Mouse (Mus musculus): ENCODE data around the gene Cst6. TPM values are rescaled to one million over a fixed set of nuclear protein-coding genes. Genes with fewer than 3 reads are reported as not detected.
"Not testable (repeated sequence)": the region's sequence is repeated elsewhere in the genome, so short reads cannot be mapped to it uniquely, and the experiment has no call there.

The Cst6 gene
- total RNA-seq (2021): 10 to 100 TPM in 1 of 2 experiments, 1 to 10 TPM in 1; 6.9 to 10.4 TPM

DNA sequence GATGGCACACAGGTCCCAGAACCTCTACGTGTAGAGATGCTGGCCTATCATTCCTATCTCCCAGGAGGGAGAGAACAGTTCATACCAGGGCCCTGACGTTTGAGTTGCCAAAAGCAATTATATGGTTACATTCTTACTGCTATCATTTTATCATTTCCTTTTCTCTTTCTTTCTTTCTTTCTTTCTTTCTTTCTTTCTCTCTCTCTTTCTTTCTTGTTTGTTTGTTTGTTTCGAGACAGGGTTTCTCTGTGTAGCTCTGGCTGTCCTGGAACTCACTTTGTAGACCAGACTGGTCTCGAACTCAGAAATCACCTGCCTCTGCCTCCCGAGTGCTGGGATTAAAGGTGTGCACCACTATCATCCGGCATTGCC lies at the start of gene Cst6:
Gene Cst6 (minus strand): TSS at position 73 of the 372 bp plus-strand sequence.
- DNase-seq: not testable (repeated sequence)
- intact Hi-C loops (cut with DNase I): loop anchor here (5.0 kb wide), 1 partner anchor 42 kb away; no protein-coding TSS in a partner anchor

DNA sequence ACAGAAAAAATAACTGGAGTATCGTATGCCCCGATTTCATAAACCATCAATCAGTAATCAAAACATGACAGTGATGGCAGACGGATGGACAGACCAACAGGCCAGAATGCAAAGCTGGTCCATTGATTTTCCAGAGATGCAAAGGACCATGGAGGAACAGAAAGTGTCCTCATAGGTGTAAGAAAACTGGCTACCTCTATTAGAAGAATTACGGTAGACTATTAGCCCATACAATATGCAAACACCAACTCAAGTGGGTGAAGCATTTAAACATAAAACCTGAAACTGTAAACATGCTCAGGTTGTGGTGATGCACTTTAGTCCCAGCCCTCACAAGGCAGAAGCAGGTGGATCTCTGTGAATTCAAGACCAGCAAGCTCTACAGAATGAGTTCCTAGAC lies 46.0 kb upstream of the Cst6 start:
- intact Hi-C loops (cut with DNase I): no loop called here
- no peak for DNase-seq

DNA sequence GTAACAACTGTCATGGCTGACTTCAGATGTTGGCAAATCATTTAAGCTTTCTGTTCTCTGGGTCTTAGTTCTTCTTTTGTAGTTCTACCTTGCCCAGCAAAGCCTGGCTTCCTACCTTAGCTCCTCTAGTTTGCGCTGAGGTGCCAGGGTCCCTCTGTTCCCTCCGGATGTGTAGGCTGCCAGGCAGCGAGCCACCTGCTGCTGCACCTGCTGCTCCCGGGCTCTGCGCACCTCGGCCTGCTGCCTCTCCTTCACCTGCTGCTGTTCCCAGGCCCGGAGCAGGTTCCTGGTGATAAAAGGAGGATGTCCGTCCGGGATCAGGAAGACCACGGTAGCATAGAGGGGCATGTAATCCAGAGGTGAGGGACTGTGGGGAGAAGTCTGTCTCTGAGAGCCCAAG lies 44.8 kb upstream of the Cst6 start:
- DNase-seq: no peak
- intact Hi-C loops (cut with DNase I): no loop called here

DNA sequence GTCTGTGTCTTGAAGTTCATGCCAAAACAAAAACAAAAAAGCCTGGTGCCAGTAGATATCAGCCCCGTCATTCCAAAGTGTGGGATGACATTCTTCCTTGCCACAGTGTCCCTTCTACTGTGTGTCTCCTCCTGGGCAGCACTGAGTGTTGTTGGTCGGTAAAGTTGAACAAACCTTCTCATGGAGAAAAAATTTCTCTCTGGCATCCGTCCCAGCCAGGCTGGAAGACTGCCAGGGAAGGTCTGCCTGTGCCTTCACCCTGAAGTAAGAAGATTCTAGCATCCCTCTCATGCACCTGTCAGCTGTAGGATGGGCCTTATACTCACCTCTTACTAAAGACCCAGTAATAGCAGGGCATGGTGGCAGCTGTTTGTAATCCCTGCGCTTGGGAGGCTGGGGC lies 43.5 kb upstream of the Cst6 start:
- peak; percentile 69 for DNase-seq
- intact Hi-C loops (cut with DNase I): no loop called here

DNA sequence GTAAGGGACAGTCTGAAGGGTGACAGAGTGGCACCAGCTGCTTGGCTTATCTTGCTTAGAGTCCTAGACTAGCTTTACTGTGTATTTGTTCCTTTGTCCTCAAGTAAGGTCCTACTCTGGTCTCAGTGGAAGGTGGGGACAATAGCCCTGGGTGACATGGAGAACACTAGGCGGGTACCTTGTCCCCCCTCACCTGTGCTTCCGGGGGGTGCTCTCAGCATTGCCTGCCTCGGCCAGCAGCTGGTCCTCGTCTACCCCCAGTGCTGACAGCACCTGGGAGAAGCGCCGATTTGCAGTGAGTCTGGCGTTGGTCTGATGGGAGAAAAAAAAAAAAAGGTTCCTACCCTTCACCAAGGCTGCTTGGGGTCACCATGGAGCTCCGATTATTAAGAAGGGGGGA lies 41.0 kb upstream of the Cst6 start:
- intact Hi-C loops (cut with DNase I): no loop called here
- DNase-seq: no peak

DNA sequence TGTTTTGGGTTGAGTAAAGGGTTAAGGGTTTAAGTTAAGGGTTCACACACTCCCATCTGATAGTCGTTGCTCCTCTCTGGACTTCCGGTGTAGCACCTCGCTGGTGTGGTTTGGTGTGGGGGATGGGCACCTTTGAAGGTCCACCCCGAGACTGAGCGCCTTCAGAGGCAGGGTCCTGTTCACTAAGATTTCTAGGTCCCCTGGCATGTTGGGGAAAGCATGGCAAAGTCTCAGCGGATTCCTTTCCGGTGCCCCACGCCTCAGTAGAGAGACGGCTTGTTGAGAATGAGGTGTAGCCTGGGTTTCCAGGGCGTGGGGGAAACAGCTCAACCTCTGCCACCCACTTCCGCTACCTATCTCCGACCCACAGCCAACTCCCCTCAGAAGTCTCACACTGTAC lies 40.3 kb upstream of the Cst6 start:
- no peak for DNase-seq
- intact Hi-C loops (cut with DNase I): no loop called here

DNA sequence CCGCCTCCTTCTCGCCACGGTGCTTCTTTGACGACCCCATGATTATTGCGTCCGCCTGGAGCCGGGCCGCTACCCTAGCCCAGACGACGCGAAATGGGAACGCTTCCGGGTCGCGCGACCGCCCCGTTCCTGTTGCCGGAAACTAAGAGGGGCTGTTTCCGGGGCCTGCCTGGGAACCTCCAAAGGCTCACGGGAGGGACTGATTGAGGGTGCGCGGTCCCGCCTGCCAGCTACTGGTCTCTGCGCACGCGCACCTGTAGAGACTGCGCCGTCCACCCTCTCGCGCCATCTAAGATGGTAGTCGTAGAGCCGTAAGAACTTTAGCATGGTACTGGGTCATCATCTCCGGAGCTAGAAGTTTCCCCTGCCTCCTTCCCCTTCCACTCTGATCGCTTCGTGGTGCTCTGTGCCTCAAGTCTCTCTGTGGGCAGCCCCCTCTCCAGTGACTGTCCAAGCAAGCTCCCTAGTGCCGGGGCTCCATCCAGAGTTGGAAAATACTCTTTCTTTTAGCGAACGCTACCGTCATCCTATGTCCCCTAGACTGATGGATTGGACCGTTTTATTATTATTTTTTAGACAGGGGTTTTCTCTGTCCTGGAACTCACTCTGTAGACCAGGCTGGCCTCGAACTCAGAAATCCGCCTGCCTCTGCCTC lies 39.3 kb upstream of the Cst6 start, which contains the start of gene Sart1:
Gene Sart1 (minus strand): TSS at position 116 of the 655 bp plus-strand sequence.
- intact Hi-C loops (cut with DNase I): no loop called here
- peak; percentile 97 for DNase-seq

DNA sequence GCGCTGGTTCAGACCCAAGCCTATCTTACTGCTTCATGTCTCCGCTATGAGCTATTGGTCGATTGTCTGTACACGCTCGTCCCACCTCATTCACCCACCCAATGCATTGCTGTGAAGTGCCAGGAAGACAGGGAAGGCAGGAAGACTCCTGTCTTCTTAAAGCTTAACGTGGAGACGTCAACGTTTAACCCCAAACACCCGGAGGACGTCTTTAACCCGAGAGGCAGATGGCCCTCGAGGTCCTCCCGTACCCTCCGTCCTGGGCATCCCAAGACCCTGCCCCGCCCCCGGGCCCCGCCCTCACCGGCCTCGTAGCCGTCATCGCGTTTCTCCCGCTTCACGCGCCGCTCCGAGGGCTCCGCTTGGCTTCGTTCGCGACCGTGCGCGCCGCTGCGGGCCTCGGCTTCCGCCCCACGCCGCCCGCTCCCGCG lies 38.7 kb upstream of the Cst6 start:
- intact Hi-C loops (cut with DNase I): no loop called here
- DNase-seq: peak; percentile 42

DNA sequence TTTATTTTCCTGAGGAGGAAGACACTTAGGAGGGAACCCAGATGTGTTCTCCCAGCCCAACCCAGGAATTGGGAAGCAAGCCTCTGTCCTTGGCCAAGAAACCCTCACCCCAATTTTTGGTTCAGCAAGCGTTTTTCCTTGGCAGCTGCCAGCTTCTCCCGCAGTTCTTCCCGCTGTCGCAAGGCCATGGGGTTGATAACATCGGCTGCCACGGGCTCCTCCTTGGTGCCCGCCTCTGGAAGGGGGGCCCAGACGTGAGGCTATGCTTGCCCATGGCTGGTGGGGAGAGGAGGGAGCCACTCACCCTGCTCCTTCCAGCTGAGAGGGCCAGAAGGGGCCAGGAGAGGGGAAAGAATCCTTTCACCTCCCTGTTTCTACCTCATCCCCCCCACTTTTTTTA lies 35.3 kb upstream of the Cst6 start:
- intact Hi-C loops (cut with DNase I): no loop called here
- DNase-seq: no peak

DNA sequence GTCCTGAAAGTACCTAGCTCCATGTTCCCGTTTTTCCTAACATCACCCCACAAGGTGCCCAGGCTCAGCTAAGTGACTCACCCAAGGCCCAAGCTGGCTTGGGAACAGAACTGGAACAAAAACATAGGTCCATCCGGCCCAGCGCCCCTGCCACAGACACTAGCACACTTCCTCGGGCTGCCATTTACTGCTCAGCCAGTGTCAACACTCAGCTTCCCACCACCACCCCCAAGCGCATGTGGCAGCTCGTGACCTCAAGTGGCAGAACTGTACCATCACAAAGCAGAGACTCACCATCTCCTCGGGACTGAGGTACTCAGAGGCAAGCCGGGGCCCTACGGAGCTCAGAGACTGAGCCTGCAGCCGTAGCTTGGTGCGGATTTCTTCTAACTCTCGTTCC lies 34.0 kb upstream of the Cst6 start:
- DNase-seq: no peak
- intact Hi-C loops (cut with DNase I): no loop called here

DNA sequence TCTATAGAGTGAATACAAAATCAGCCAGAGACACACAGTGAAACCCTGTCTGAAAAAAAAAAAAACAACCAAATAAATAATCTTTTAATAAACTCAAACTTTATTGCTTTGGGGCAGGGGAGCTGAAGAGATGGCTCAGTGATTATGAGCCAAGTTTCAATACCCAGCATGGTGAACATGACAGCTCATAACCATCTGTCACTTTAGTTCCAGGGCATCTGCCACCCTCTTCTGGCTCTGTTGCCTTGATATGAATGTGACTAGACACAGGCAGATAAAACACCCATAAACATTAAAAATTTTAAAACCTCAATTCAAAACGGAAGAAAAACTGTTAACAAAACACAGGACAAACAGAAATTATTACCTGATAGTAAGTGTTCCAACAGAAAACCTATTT lies 28.1 kb upstream of the Cst6 start:
- intact Hi-C loops (cut with DNase I): no loop called here
- no peak for DNase-seq

DNA sequence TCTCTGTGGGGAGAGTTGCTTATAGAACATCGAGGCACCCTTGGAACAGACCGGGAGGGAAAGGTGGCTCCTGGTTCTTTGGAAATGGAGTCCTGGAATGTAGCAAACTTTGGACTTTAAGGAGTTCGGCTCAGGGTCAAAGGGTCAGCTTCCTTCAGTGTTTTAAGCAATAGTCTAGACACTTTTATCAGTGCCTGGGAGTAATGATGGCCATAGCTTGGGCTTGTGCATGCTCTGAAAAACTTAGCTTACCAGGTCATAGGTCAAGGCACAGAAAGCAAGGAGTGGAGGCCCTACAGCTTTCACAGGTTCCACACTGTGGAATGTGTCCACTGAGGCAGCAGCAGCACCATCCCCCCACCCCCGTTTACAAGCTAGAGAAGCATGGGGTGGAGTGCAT lies 25.4 kb upstream of the Cst6 start:
- intact Hi-C loops (cut with DNase I): no loop called here
- no peak for DNase-seq

DNA sequence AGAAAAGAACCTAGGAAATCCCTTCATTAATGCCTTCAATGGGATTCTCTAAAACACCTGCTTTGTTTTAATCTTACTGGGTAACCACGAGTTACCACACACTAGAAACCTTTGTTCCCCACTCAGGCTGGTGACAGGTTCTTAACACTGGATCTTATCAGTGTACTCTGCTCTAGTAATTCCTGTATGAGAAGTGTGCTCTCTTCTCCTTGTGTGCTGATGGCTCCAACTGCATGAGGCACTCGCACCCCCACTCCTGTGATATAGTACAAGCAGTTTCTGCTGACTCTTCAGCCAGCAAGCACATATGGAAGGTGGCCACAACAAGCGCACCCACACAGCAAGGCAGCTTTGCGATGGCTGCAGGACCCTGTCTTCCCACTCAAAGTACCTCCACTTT lies 24.8 kb upstream of the Cst6 start:
- no peak for DNase-seq
- intact Hi-C loops (cut with DNase I): no loop called here

DNA sequence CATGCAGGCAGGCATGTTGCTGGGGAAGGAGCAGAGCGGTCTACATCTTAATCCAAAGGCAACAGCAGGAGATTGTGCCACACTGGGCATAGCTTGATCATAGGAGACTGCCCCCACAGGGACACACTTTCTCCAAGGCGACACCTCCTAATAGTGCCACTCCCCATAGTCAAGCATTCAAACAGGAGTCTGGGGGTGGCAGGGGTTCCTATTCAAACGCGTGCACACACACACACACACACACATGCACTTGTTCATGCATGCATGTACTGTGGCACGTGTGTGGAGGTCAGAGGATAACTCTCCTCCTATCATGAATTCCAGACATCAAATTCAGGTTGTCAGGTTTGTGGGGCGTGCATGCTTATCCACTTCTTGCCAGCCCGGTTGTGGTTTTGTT lies 23.4 kb upstream of the Cst6 start:
- intact Hi-C loops (cut with DNase I): no loop called here
- no peak for DNase-seq

DNA sequence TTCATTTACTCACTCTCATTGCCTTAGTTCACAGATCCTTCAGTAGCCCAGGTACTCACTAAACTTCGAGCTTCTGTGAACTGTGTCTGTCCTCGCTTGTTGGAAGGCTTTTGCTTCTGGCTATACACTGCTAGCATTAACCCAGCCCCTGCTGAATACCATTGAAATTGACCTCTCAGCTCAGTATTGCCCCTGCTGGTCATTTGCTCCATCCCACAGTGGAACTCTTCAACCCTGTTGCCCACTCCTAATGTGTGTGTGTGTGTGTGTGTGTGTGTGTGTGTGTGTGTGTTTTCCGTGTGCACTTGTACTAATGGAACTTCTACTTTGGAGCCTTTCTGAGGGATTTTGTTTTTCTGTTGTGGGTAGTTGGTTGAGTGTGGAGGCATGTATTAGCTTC lies 21.6 kb upstream of the Cst6 start:
- DNase-seq: no peak
- intact Hi-C loops (cut with DNase I): no loop called here

DNA sequence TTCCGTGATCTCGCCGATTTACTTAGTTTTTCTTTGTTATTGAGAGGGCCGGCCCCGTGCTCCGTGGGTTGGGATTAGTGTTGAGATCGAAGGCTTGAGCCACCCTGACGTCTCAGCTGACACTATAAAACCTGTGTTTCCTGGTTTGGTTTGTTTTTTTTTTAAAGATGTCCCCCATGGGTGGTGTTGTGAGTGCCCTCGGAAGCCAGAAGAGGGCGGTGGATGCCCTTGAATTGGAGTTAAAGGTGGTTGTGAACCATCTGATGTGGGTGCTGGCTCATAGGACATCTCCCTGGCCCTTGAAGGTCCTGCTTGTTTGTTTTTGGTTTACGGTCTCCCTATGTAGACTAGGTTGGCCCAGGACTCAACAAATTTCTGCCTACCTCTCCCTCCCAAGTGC lies 18.1 kb upstream of the Cst6 start:
- intact Hi-C loops (cut with DNase I): no loop called here
- DNase-seq: no peak

DNA sequence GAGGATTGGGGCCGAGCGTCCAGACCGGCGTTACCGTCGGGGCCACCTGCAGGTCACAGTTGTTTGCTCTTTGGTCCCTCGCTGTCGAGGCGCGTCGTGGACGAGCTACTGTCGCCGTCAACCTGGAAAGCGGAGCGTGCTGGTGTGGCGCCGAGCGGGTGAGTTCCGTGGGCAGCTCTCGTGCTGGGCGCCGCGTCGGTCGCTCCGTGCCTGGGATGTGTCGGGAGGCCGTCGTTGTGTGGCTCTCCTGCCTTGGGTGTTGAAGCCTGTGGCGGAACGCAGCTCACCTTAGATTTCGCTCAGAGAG lies 17.6 kb upstream of the Cst6 start, which contains the start of gene Banf1:
Gene Banf1 (minus strand): TSS at position 116 of the 307 bp plus-strand sequence.
- peak; percentile 9 for DNase-seq
- intact Hi-C loops (cut with DNase I): no loop called here

DNA sequence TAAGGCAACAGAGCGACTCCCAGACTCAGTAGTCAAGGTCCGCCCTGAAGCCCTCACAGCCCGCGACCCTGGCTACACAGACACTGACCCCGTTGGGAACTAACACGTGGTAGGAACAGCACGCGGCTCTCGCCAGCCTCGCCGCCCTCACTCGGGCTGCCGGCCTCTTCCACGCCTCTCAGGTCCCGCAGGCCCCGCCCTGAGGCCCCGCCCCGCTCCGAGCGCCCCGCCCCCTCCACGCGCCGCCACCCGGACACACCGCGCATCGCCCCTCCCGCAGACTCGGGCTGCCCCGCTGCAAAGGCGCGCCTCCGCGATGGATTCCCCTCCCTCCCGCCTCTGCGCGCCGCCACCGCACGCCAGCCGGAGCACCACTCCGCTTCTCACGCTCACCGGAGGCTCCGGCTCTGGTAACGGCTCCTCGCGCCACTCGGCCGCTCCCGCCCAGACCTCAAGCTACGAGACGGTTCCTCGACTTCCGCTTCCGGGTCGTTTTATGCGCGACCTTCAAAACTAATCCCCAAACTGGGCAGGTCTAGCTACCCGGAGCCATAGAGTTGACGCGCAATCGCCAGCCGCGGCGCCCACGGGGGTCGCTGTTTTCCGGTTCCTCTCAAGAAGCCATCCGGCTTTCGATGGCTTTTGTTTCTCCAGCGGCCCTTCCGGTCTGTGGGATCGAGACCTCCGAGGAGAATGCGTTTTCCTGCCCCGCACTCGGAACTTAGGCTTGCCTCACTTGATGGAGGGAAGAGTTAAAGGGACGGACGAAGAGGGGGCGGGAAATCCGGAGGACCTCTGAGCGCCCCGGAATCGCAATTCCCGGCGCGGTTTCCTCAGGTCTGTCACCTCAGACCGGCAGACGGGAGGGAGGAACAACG lies 17.0 kb upstream of the Cst6 start, which contains the start of gene Eif1ad:
Gene Eif1ad (plus strand): TSS at position 567 of the 878 bp plus-strand sequence.
- DNase-seq: peak; percentile 96
- intact Hi-C loops (cut with DNase I): no loop called here

DNA sequence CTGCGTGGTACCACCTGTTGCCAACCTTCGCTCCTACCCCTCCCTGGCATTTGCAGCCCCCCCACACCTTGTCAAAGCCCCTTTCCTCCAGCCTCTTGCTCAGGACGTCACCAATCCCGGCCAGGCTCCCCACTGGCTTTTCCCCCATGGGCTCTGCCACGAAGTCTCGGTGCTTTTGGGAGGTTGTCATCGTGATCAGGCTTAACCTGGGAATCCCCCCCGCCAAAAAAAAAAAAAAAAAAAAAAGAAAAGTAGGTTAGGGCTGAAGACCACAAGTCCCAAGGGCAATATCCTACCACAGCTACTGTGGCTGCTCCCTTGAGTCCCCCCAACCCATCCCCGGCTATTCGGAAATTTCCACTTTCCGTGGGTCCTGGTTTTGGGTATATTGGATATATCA lies 16.4 kb upstream of the Cst6 start:
- intact Hi-C loops (cut with DNase I): no loop called here
- DNase-seq: peak; percentile 14

DNA sequence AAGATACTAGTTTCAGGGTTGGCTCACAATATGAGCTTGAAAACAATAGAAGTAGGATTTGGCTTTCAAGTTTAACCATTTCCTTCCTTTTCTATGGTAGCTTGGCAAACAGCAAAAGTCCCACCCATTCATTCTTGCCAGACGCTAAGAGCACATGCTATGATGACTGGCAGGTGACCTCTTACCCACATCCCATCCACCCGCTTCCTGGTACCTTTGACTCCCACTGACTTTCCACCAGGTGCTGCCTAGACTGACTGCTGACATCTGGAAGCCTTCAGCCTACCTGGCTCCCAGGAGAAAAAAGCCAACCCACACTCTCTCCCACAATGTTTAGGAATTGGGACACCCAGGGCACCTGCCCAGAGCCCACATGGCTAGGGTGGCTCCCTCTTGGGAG lies 14.8 kb upstream of the Cst6 start:
- intact Hi-C loops (cut with DNase I): no loop called here
- DNase-seq: no peak

DNA sequence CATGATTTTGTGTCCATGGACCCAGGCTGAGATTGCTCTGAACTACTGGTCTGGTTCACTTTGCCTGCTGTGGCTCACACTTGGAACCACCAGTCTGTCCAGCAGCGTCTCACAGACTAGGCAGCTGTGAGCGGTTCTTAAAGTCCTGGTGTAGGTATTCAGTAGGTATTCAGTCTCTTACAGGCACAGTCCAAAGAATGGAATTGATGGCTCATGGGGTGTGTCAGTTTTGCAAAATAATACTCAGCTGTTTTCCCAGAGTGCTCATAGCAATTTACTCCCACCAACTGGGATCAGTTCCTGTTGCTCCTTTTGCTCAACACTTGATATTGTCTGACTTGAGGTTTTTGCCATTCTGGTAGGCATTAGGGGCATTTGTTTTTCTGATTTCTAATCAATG lies 12.8 kb upstream of the Cst6 start:
- intact Hi-C loops (cut with DNase I): no loop called here

DNA sequence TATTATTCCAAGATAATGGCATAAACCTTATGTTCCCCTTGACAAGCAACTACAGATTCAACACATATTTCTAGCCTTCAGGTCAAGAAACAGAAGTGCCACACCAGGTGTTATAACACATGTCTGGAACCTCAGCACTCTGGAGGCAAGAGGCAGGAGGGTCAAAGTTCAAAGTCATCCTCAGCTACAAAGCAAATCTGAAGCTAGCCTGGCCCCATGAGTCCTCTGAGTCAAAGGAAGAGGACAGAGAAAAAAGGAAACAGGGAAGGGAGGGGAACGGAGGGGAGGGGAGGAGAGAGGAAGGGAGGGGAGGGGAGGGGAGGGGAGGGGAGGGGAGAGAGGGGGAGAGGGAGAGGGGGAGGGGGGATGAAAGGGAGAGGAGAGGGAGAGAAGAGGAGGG lies 6.7 kb upstream of the Cst6 start:
- no peak for DNase-seq
- intact Hi-C loops (cut with DNase I): no loop called here

More for the DNA sequence above, 12.8 kb upstream of the Cst6 start:
- no peak for DNase-seq
